Mouse (Mus musculus) liver, embryonic 14.5 days (tissue): ENCODE results near the gene Foxn1. TPM values are rescaled to one million over a fixed set of nuclear protein-coding genes. Genes with fewer than 3 reads are reported as not detected.

ENCODE experiments used
- ATAC-seq: fragments of 200-750 bp; cut with Nextera tagmentation; 2 replicates; pipeline ENCODE4 v1.8.0; 2017; ENCODE audit warnings: moderate number of reproducible peaks, mild to moderate bottlenecking, moderate library complexity; ENCODE audit not compliant: insufficient read depth
- DNase-seq, 3 experiments: peaks; one replicate each; pipeline ENCODE4 v3.0.0-alpha.2; 2012 to 2013; ENCODE audit warnings: low read depth in 3 of 3, low spot score in 3 of 3
- H3K27ac ChIP-seq: fragments of 300-500 bp; sonication (generic); 2 replicates; pipeline ENCODE4 v1.5.1; 2014; ENCODE audit warnings: moderate library complexity, mild to moderate bottlenecking, control low read depth, inconsistent platforms
- H3K27me3 ChIP-seq: fragments of 300-500 bp; sonication (generic); 2 replicates; pipeline ENCODE4 v1.6.1; 2014; ENCODE audit warnings: mild to moderate bottlenecking, low read length, moderate library complexity; ENCODE audit not compliant: control insufficient read depth, insufficient read depth
- H3K36me3 ChIP-seq: fragments of 300-500 bp; sonication (generic); replicated peaks from 2 replicates; pipeline ENCODE4 v1.6.1; 2014; ENCODE audit warnings: low read depth; ENCODE audit not compliant: control insufficient read depth, insufficient read depth
- H3K4me1 ChIP-seq, 2 experiments: fragments of 200-500 bp in 1 of 2; fragments of 300-500 bp in 1 of 2; sonication (generic) in 1 of 2; replicated peaks; 2 replicates each; pipeline ENCODE4 v1.6.1; 2012 to 2014; ENCODE audit warnings: antibody characterized with exemption in 1 of 2, inconsistent platforms in 1 of 2, low read length in 1 of 2; ENCODE audit not compliant: control insufficient read depth in 2 of 2, insufficient read depth in 2 of 2
- H3K4me2 ChIP-seq: fragments of 300-500 bp; sonication (generic); 2 replicates; pipeline ENCODE4 v1.6.1; 2014; ENCODE audit warnings: low read depth, mild to moderate bottlenecking, control low read depth, moderate library complexity
- H3K4me3 ChIP-seq, 2 experiments: fragments of 200-500 bp in 1 of 2; fragments of 300-500 bp in 1 of 2; sonication (generic) in 1 of 2; 2 replicates each; pipeline ENCODE4 v1.5.1; 2012 to 2014; ENCODE audit warnings: low read depth in 2 of 2, low read length in 2 of 2, mild to moderate bottlenecking in 2 of 2, control low read depth in 1 of 2, inconsistent platforms in 1 of 2, moderate library complexity in 1 of 2; ENCODE audit not compliant: insufficient read depth in 1 of 2
- H3K9ac ChIP-seq: fragments of 300-500 bp; sonication (generic); replicated peaks from 2 replicates; pipeline ENCODE4 v1.6.1; 2014; ENCODE audit warnings: mild to moderate bottlenecking, control low read depth, moderate library complexity
- H3K9me3 ChIP-seq: fragments of 300-500 bp; sonication (generic); 2 replicates; pipeline ENCODE4 v1.6.1; 2016; ENCODE audit warnings: low read length, mixed read lengths; ENCODE audit not compliant: control insufficient read depth
- CTCF ChIP-seq: IDR thresholded peaks from 2 replicates; pipeline ENCODE4 v1.5.1; 2016; ENCODE audit warnings: antibody characterized with exemption, low read depth, control low read depth
- EP300 ChIP-seq: IDR thresholded peaks from 2 replicates; pipeline ENCODE4 v1.6.1; 2016; ENCODE audit warnings: antibody characterized with exemption, low read depth
- WGBS: fragments of 180-500 bp; shearing (Covaris S2); extraction: QIAGEN DNeasy Blood & Tissue Kit; methylation state at CpG from one replicate; pipeline ENCODE4 v1.1.7; 2014; ENCODE audit not compliant: insufficient replicate concordance; 5-methylcytosine and 5-hydroxymethylcytosine counted together
- polyA plus RNA-seq, 2 experiments: library from polyadenylated mRNA; depleted of rRNA in 1 of 2; stranded (reverse) in 1 of 2; unstranded in 1 of 2; fragments of >200 nt; fragmentation: Nextera tagmentation in 1 of 2; extraction: Ambion mirVana in 1 of 2; gene quantifications; 2 replicates each; pipeline versions ENCODE4 v1.2.1 to v1.2.3; 2012 to 2014

Foxn1 gene
- polyA plus RNA-seq, 2 experiments: not detected

DNA sequence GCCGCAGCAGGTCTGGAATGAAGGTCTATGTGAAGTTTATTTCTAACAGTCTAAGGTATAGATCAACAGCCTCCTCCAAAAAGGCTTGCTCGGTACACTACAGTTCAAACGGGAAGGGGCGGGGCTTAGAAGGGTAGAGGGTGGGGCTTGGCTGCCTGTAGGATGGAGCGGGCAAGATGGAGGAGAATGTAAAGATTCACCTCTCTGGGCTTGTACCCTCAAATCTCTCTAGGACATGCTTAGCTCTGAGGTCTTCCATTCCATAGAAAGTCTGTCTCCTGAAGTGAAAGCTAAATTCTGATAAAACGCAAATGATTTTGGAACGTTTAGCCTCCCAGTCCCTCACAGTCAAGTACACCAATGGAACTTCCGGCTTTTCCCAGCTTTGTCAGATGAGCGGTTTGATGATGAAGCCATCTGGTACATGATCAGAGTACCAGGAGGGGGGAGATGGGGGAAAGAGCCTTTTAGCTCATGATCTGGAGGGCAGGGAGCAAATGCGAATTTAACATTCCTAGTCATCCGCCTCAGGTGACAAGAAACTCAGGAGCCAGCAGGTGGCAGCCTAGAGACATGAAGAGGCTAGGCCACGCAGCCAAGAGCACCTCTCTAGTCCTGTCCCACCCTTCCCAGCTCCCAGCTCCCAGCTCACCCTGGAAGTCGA lies 26.1 kb downstream of the Foxn1 start:
- 8% methylated on average over 13 of the region's 13 CpGs for WGBS

DNA sequence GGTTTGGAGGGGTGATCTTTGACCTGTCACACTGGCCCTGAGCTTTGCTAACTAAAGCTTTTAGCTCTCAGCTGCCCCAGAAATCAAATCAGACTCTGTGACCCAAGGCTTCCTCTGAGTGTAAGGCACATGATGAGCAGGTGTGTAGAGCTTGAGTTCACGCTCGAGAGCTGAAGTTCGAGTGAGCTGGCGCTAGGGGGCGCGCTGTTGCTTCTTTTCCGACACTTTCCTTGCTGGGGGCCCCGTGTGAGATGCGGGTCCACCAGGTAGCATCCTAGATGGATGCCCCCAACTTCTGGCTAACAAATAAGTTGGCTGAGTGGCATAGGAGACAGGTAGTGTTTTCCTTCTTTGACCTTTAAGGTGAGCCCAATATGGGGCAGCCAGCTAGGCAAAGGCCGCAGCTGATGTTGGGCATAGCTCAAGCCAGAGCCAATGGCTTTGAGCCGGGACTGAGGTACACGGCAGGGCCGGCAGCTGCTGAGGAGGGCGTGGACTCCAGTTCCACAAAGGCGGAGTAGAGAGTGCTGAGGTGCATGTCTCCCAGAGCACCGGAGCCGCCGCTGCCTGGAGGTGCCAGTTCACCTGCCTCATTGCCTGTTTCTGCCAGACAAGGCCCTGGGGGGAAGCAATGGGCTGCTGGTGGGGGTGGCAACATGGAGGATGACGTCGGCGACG lies 27.9 kb downstream of the Foxn1 start:
- DNase-seq: no peak
- Histone ChIP-seq H3K9ac (no peak overlapping the region), H3K27me3 (no peaks in the 10 kb centered on the region), H3K4me3 (no peak overlapping the region), H3K36me3 (no peaks in the 10 kb centered on the region), H3K27ac (no peak overlapping the region), H3K4me1 (peaks cover 0 to 2% of the 10 kb centered on the region in 2 experiments; a peak in 1 of 4 replicates), H3K4me2 (no peak overlapping the region), H3K9me3 (no peaks in the 10 kb centered on the region)
- TF ChIP-seq CTCF: peak; percentile 87
- TF ChIP-seq EP300: no peak
- WGBS: 22% methylated on average over 22 of the region's 22 CpGs
- no peak for ATAC-seq

More for the DNA sequence above, 26.1 kb downstream of the Foxn1 start:
- no peaks in the 10 kb centered on the region for H3K9me3 ChIP-seq
- H3K27me3 ChIP-seq: no peaks in the 10 kb centered on the region
- H3K4me1 ChIP-seq: peaks cover 0 to 2% of the 10 kb centered on the region in 2 experiments; a peak in 1 of 4 replicates
- no peaks in the 10 kb centered on the region for H3K36me3 ChIP-seq
- no peak overlapping the region for H3K9ac ChIP-seq
- H3K4me2 ChIP-seq: peak overlapping the region; percentile 72
- TF ChIP-seq EP300 (no peak), CTCF (peak; percentile 87)
- H3K4me3 ChIP-seq: peak overlapping the region; percentile 49 to 52
- peak; percentile 50 to 70 (median 57) for DNase-seq
- peak; percentile 76; the same call in 1 of the 2 replicates for ATAC-seq
- H3K27ac ChIP-seq: no peak overlapping the region

DNA sequence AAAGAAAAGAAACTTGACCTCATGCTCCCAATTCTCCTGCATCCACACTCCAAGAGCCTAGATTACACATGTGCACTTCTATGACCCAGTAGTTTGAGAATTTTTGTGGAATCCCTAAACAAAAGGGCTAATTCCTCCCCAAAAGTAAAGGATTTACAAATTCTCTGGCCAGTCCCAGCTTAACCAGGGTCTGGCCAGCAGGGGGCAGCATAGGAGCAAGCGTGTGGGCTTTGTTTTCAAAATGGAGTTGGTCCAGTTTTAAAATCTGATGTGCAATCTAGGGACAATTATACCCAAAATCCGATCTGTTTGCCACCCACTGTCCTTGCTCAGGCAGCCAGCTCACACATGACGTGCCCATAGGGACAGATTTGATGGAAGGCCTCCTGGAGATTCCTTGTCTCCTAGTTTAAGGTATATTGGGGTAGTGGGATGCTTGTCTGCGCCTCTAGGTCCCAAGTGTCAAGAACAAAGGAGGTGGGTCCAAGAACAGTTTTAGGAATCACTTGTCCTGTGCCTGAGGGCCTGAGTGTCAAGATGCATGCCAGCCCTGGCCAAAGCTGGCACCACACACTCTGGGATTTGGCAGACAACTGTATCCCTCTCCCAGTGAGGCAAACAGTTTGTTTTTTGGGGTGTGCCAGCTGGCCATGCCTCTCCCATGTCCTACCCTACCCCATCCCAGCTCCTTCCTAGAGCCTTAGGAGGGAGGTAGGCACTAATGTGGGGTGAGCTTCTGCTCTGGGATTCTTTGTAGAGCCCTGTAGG lies 30.7 kb downstream of the Foxn1 start:
- H3K4me3 ChIP-seq: no peak overlapping the region
- H3K27me3 ChIP-seq: no peaks in the 10 kb centered on the region
- H3K9ac ChIP-seq: no peak overlapping the region
- TF ChIP-seq CTCF: peak; percentile 90
- no peak for TF ChIP-seq EP300
- no peak for ATAC-seq
- H3K4me2 ChIP-seq: no peak overlapping the region
- no peak for DNase-seq
- no peaks in the 10 kb centered on the region for H3K36me3 ChIP-seq
- peaks cover 0 to 2% of the 10 kb centered on the region in 2 experiments; a peak in 1 of 4 replicates for H3K4me1 ChIP-seq
- H3K27ac ChIP-seq: no peak overlapping the region
- 28% methylated on average over 4 of the region's 4 CpGs for WGBS
- no peaks in the 10 kb centered on the region for H3K9me3 ChIP-seq

DNA sequence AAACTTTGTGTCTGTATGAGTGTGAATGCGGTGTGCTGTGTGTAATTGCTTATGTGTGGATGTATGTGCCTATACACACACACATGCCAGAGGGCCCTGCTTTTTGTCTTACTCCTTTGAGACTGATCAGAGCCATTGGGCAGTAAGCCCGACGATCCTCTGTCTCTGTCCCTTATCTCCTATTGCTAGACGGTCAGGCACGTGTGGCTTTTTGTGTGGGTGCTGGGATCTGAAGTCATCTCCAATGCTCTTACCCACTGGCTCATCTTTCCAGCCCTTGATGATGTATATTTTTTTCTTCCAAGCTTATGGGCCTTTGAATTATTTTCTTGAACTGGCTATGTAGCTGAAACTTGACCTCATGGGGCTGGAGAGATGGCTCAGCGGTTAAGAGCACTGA lies 31.5 kb downstream of the Foxn1 start:
- ATAC-seq: no peak
- H3K9ac ChIP-seq: no peak overlapping the region
- no peak for TF ChIP-seq CTCF
- TF ChIP-seq EP300: no peak
- H3K27me3 ChIP-seq: no peaks in the 10 kb centered on the region
- H3K9me3 ChIP-seq: no peaks in the 10 kb centered on the region
- no peak for DNase-seq
- H3K4me3 ChIP-seq: no peak overlapping the region
- H3K36me3 ChIP-seq: no peaks in the 10 kb centered on the region
- no peak overlapping the region for H3K27ac ChIP-seq
- no peak overlapping the region for H3K4me2 ChIP-seq
- 50% methylated on average over 6 of the region's 6 CpGs for WGBS
- H3K4me1 ChIP-seq: peaks cover 1 to 4% of the 10 kb centered on the region in 2 experiments; a peak in 1 of 4 replicates

DNA sequence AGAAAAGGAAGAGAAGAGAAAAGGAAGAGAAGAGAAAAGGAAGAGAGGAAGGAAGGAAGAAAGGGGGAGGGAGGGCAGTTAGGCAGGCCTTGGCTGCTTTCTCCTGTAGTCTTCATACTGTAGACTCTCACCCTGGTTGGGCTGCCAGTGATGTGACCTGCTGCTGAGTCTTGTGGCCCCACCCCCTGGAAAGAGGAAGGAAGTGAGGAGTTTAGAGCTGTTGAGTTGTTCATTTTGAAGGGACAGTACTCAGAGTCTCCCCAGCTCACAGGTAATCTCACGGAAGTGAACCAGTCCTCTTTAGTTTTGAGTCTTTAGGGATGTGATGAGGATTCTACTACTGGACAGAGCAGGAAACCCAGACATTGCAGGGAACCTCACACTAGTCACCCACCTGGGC lies 33.3 kb downstream of the Foxn1 start:
- Histone ChIP-seq H3K27ac (no peak overlapping the region), H3K9ac (no peak overlapping the region), H3K9me3 (no peaks in the 10 kb centered on the region), H3K4me2 (no peak overlapping the region), H3K27me3 (no peaks in the 10 kb centered on the region), H3K4me3 (no peak overlapping the region), H3K36me3 (0 out of 2 replicates have a peak, but pooled peaks cover 2% of the 10 kb centered on the region), H3K4me1 (peaks cover 0 to 6% of the 10 kb centered on the region in 2 experiments; a peak in 1 of 4 replicates)
- ATAC-seq (no peak), DNase-seq (no peak)
- TF ChIP-seq EP300 (no peak), CTCF (no peak)
- WGBS: 46% methylated on average over 1 of the region's 1 CpGs
